Mouse (Mus musculus): ENCODE data around the gene Pnmal1. TPM values are rescaled to one million over a fixed set of nuclear protein-coding genes. Genes with fewer than 3 reads are reported as not detected.

Gene Pnmal1
- polyA plus RNA-seq, 1 experiment from 2014 or later = 52.1 TPM

GRCm38 (mm10) chr7:16940292-16940691 lies 19.2 kb upstream of the Pnmal1 start:
- Histone ChIP-seq H3K9ac (no peak overlapping the region), H3K4me1 (replicated peaks; ENCODE audit: control insufficient read depth, insufficient read depth, low read length) (peaks cover 52% of the 10 kb centered on the region), H3K27me3 (ENCODE audit: control insufficient read depth, insufficient read depth, low read length) (no peaks in the 10 kb centered on the region), H3K4me2 (replicated peaks) (no peak overlapping the region), H3K9me3 (ENCODE audit: control insufficient read depth, low read length) (no peaks in the 10 kb centered on the region), H3K36me3 (replicated peaks; ENCODE audit: control insufficient read depth, insufficient read depth) (no peaks in the 10 kb centered on the region), H3K4me3 (replicated peaks; ENCODE audit: low read length) (no peak overlapping the region), H3K27ac (peak overlapping the region; percentile 58; the same call in 1 of the 2 replicates)
- ATAC-seq (ENCODE audit: low FRiP score) = no peak
- WGBS = 31% methylated on average over 7 of the region's 7 CpGs
- DNase-seq (ENCODE audit: low spot score) = no peak

DNA sequence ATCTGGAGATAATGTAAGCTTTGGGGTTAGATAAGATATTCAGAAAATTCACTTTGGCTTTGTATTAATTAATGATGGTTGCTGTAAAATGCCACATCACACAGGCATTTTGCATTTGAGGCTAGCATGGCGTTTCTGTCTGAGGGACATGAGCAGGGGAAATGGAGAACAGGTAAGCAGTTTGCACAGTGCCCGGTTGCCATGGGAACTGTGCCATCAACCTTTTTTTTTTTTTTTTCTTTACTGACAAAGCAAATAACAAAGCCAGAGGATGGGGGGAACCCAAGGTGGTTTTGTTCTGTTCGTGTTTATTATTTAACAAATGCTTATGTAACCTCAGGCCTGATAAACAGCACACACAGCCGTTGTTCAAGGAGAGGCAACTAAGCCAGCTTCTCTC lies 16.6 kb upstream of the Pnmal1 start:
- H3K36me3 ChIP-seq (replicated peaks; ENCODE audit: control insufficient read depth, insufficient read depth) = no peaks in the 10 kb centered on the region
- ATAC-seq (ENCODE audit: low FRiP score) (no peak), DNase-seq (ENCODE audit: low spot score) (peak; percentile 65)
- peak overlapping the region; percentile 25; the same call in 1 of the 2 replicates for H3K9ac ChIP-seq
- H3K4me3 ChIP-seq (replicated peaks; ENCODE audit: low read length) = no peak overlapping the region
- 0 out of 2 replicates have a peak, but pooled peaks cover 5% of the 10 kb centered on the region for H3K27me3 ChIP-seq (ENCODE audit: control insufficient read depth, insufficient read depth, low read length)
- H3K27ac ChIP-seq = peak overlapping the region; percentile 96
- 0 out of 2 replicates have a peak overlapping the region, but pooled peaks have one; percentile 3 for H3K4me2 ChIP-seq (replicated peaks)
- H3K4me1 ChIP-seq (replicated peaks; ENCODE audit: control insufficient read depth, insufficient read depth, low read length) = peaks cover 71% of the 10 kb centered on the region
- 25% methylated on average over 4 of the region's 4 CpGs for WGBS
- H3K9me3 ChIP-seq (ENCODE audit: control insufficient read depth, low read length) = no peaks in the 10 kb centered on the region

GRCm38 (mm10) chr7:16944061-16944807 lies 15.2 kb upstream of the Pnmal1 start, which contains the start of gene Pnmal2:
TSS of gene Pnmal2 (plus strand) at chr7:16944682.
- H3K4me2 ChIP-seq (replicated peaks) = peak within 1 kb of the TSS; percentile 96
- 0 out of 2 replicates have a peak, but pooled peaks cover 5% of the 10 kb centered on the region for H3K27me3 ChIP-seq (ENCODE audit: control insufficient read depth, insufficient read depth, low read length)
- ATAC-seq (ENCODE audit: low FRiP score) (peak; percentile 86), DNase-seq (ENCODE audit: low spot score) (peak; percentile 94)
- H3K4me1 ChIP-seq (replicated peaks; ENCODE audit: control insufficient read depth, insufficient read depth, low read length) = peaks cover 72% of the 10 kb centered on the region
- peak within 1 kb of the TSS; percentile 98 for H3K9ac ChIP-seq
- no peaks in the 10 kb centered on the region for H3K9me3 ChIP-seq (ENCODE audit: control insufficient read depth, low read length)
- WGBS = 6% methylated on average over 36 of the region's 36 CpGs
- H3K4me3 ChIP-seq (replicated peaks; ENCODE audit: low read length) = peak within 1 kb of the TSS; percentile 90
- H3K36me3 ChIP-seq (replicated peaks; ENCODE audit: control insufficient read depth, insufficient read depth) = peaks cover 8% of the 10 kb centered on the region
- H3K27ac ChIP-seq = peak within 1 kb of the TSS; percentile 96

GRCm38 (mm10) chr7:16944808-16945315 lies 14.6 kb upstream of the Pnmal1 start:
- DNase-seq (ENCODE audit: low spot score) (no peak), ATAC-seq (ENCODE audit: low FRiP score) (no peak; the same call in 1 of the 2 replicates)
- H3K36me3 ChIP-seq (replicated peaks; ENCODE audit: control insufficient read depth, insufficient read depth) = peaks cover 8% of the 10 kb centered on the region
- peak overlapping the region; percentile 96 for H3K4me2 ChIP-seq (replicated peaks)
- under 1% methylated on average over 22 of the region's 22 CpGs for WGBS
- peak overlapping the region; percentile 90 for H3K4me3 ChIP-seq (replicated peaks; ENCODE audit: low read length)
- peaks cover 72% of the 10 kb centered on the region for H3K4me1 ChIP-seq (replicated peaks; ENCODE audit: control insufficient read depth, insufficient read depth, low read length)
- 0 out of 2 replicates have a peak, but pooled peaks cover 5% of the 10 kb centered on the region for H3K27me3 ChIP-seq (ENCODE audit: control insufficient read depth, insufficient read depth, low read length)
- H3K27ac ChIP-seq = peak overlapping the region; percentile 96
- H3K9me3 ChIP-seq (ENCODE audit: control insufficient read depth, low read length) = no peaks in the 10 kb centered on the region
- H3K9ac ChIP-seq = peak overlapping the region; percentile 98

GRCm38 (mm10) chr7:16945419-16945818 lies 14.1 kb upstream of the Pnmal1 start:
- ATAC-seq (ENCODE audit: low FRiP score) (no peak), DNase-seq (ENCODE audit: low spot score) (no peak)
- Histone ChIP-seq H3K4me2 (replicated peaks) (peak overlapping the region; percentile 96), H3K4me1 (replicated peaks; ENCODE audit: control insufficient read depth, insufficient read depth, low read length) (peaks cover 69% of the 10 kb centered on the region), H3K27ac (peak overlapping the region; percentile 96), H3K27me3 (ENCODE audit: control insufficient read depth, insufficient read depth, low read length) (0 out of 2 replicates have a peak, but pooled peaks cover 5% of the 10 kb centered on the region), H3K4me3 (replicated peaks; ENCODE audit: low read length) (peak overlapping the region; percentile 90), H3K9ac (peak overlapping the region; percentile 98), H3K9me3 (ENCODE audit: control insufficient read depth, low read length) (no peaks in the 10 kb centered on the region), H3K36me3 (replicated peaks; ENCODE audit: control insufficient read depth, insufficient read depth) (peaks cover 8% of the 10 kb centered on the region)
- WGBS = 8% methylated on average over 17 of the region's 17 CpGs

DNA sequence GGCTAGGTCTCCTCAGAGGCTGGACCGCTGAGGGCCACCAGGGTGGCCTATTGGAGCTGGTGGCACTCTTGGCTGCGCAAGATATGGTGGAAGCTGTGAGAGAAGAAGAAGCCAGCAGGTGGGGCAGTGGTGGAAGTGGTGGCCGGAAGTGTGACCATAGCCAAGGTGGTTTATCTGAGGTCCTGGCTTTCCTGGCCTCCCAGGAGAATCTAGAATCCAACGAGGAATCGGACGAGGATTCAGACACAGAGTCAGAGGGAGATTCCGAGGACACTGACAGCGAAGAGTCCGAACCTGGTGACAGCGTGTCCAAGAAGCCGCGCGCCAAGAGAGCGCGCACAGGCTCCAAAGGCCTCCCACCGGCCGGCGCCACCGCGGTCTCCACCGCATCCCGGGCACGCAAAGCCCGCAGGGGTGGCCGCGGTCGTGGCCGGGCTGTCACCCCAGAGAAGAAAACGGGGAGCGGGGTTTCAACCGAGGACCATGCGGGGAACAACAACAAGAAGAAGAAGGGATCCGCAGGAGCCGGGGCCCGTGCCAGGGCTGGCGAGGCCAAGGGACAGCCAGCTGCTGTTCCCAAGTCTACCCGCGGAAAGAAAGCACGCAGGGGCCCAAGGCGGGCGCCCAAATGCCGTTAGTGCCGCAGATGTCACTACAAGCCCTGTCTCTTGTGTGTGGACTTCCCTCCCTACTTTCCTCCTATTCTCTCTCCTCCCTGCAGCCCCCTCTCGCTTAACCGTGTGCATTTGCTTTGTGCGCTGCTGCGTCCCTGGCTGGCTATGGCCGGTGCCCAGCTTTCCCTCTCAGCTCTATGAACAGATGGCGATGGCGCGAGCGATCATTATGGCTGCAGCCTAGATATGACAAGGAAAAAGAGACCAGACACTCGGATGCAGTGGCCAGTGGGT lies 12.8 kb upstream of the Pnmal1 start:
- Histone ChIP-seq H3K4me3 (replicated peaks; ENCODE audit: low read length) (peak overlapping the region; percentile 90), H3K27me3 (ENCODE audit: control insufficient read depth, insufficient read depth, low read length) (0 out of 2 replicates have a peak, but pooled peaks cover 5% of the 10 kb centered on the region), H3K9ac (peak overlapping the region; percentile 98), H3K9me3 (ENCODE audit: control insufficient read depth, low read length) (no peaks in the 10 kb centered on the region), H3K4me1 (replicated peaks; ENCODE audit: control insufficient read depth, insufficient read depth, low read length) (peaks cover 66% of the 10 kb centered on the region), H3K4me2 (replicated peaks) (peak overlapping the region; percentile 96), H3K27ac (peak overlapping the region; percentile 96), H3K36me3 (replicated peaks; ENCODE audit: control insufficient read depth, insufficient read depth) (peaks cover 8% of the 10 kb centered on the region)
- no peak for DNase-seq (ENCODE audit: low spot score)
- WGBS = 3% methylated on average over 53 of the region's 53 CpGs
- ATAC-seq (ENCODE audit: low FRiP score) = no peak

- ATAC-seq (ENCODE audit: low FRiP score) (no peak), DNase-seq (ENCODE audit: low spot score) (no peak)
- Histone ChIP-seq H3K9ac (peak overlapping the region; percentile 98), H3K27me3 (ENCODE audit: control insufficient read depth, insufficient read depth, low read length) (0 out of 2 replicates have a peak, but pooled peaks cover 5% of the 10 kb centered on the region), H3K9me3 (ENCODE audit: control insufficient read depth, low read length) (no peaks in the 10 kb centered on the region), H3K4me2 (replicated peaks) (peak overlapping the region; percentile 96), H3K36me3 (replicated peaks; ENCODE audit: control insufficient read depth, insufficient read depth) (peaks cover 8% of the 10 kb centered on the region), H3K4me1 (replicated peaks; ENCODE audit: control insufficient read depth, insufficient read depth, low read length) (peaks cover 64% of the 10 kb centered on the region), H3K4me3 (replicated peaks; ENCODE audit: low read length) (peak overlapping the region; percentile 90), H3K27ac (peak overlapping the region; percentile 96)
- WGBS = 12% methylated on average over 22 of the region's 22 CpGs
Observed at GRCm38 (mm10) chr7:16947349-16947895, 12.1 kb upstream of the Pnmal1 start.

- H3K36me3 ChIP-seq (replicated peaks; ENCODE audit: control insufficient read depth, insufficient read depth) = peaks cover 8% of the 10 kb centered on the region
- peaks cover 58% of the 10 kb centered on the region for H3K4me1 ChIP-seq (replicated peaks; ENCODE audit: control insufficient read depth, insufficient read depth, low read length)
- peak overlapping the region; percentile 96 for H3K27ac ChIP-seq
- H3K9me3 ChIP-seq (ENCODE audit: control insufficient read depth, low read length) = no peaks in the 10 kb centered on the region
- H3K9ac ChIP-seq = peak overlapping the region; percentile 98
- 0 out of 2 replicates have a peak, but pooled peaks cover 5% of the 10 kb centered on the region for H3K27me3 ChIP-seq (ENCODE audit: control insufficient read depth, insufficient read depth, low read length)
- 0% methylated on average over 4 of the region's 4 CpGs for WGBS
- H3K4me2 ChIP-seq (replicated peaks) = peak overlapping the region; percentile 96
- DNase-seq (ENCODE audit: low spot score) (peak; percentile 57), ATAC-seq (ENCODE audit: low FRiP score) (no peak)
- peak overlapping the region; percentile 90 for H3K4me3 ChIP-seq (replicated peaks; ENCODE audit: low read length)
Observed at GRCm38 (mm10) chr7:16947959-16948361, 11.5 kb upstream of the Pnmal1 start.

Data from hindbrain, embryonic 14.5 days (tissue).